Mouse (Mus musculus) CH12.LX (cell line): ENCODE data around the gene Ptprd. TPM values are rescaled to one million over a fixed set of nuclear protein-coding genes. Genes with fewer than 3 reads are reported as not detected.

Source experiments
- DNase-seq: peaks from one replicate; pipeline ENCODE4 v3.0.0-alpha.2; 2013; ENCODE audit errors: extremely low read depth
- H3K27ac ChIP-seq: 2 replicates; pipeline ENCODE4 v1.5.1; 2012; ENCODE audit warnings: low read depth, mild to moderate bottlenecking, control low read depth, moderate library complexity; ENCODE audit not compliant: insufficient read depth
- H3K27me3 ChIP-seq: replicated peaks from 2 replicates; pipeline ENCODE3; 2012; ENCODE audit warnings: inconsistent platforms
- H3K36me3 ChIP-seq, 2 experiments: replicated peaks in 1 of 2; 2 replicates each; pipeline versions ENCODE3 to v1.6.1; 2012; ENCODE audit warnings: inconsistent platforms in 1 of 2, low read length in 1 of 2, mild to moderate bottlenecking in 1 of 2, mixed read lengths in 1 of 2, moderate library complexity in 1 of 2; ENCODE audit not compliant: control insufficient read depth in 1 of 2, insufficient read depth in 1 of 2
- H3K4me1 ChIP-seq, 2 experiments: 2 replicates each; pipeline ENCODE4 v1.6.1; 2012; ENCODE audit warnings: inconsistent platforms in 1 of 2, moderate library complexity in 1 of 2; ENCODE audit not compliant: insufficient read depth in 2 of 2, control insufficient read depth in 1 of 2
- H3K4me2 ChIP-seq: 2 replicates; pipeline ENCODE4 v1.6.1; 2012; ENCODE audit warnings: low read depth, mild to moderate bottlenecking, control low read depth; ENCODE audit not compliant: poor library complexity, insufficient read depth, severe bottlenecking
- H3K4me3 ChIP-seq, 3 experiments: fragments of 150-350 bp in 1 of 3; sonication (generic) in 1 of 3; replicated peaks in 1 of 3; 2 replicates each; pipeline versions ENCODE3 to v1.5.1; 2011 to 2012; ENCODE audit warnings: low read depth in 2 of 3, low read length in 2 of 3, mild to moderate bottlenecking in 2 of 3, moderate library complexity in 2 of 3, control low read depth in 1 of 3, improper control_type of control experiment in 1 of 3, inconsistent platforms in 1 of 3, mixed read lengths in 1 of 3; ENCODE audit not compliant: poor library complexity in 1 of 3
- H3K79me2 ChIP-seq: replicated peaks from 2 replicates; pipeline ENCODE4 v1.6.1; 2012; ENCODE audit warnings: mild to moderate bottlenecking, moderate library complexity; ENCODE audit not compliant: control insufficient read depth, poor library complexity, insufficient read depth, severe bottlenecking; ENCODE audit errors: extremely low read depth
- H3K9ac ChIP-seq: 2 replicates; pipeline ENCODE4 v1.6.1; 2012; ENCODE audit warnings: low read depth, mild to moderate bottlenecking, control low read depth, moderate library complexity; ENCODE audit not compliant: insufficient read depth
- H3K9me3 ChIP-seq: replicated peaks from 2 replicates; pipeline ENCODE3; 2012; ENCODE audit warnings: low read length, inconsistent platforms, mixed read lengths
- CTCF ChIP-seq, 2 experiments: IDR thresholded peaks in 1 of 2; conservative IDR thresholded peaks in 1 of 2; 2 replicates each; pipeline ENCODE4 v1.5.1; 2011 to 2012; ENCODE audit warnings: low read depth in 2 of 2, low read length in 2 of 2, improper control_type of control experiment in 1 of 2, inconsistent platforms in 1 of 2, mild to moderate bottlenecking in 1 of 2, moderate library complexity in 1 of 2
- ELF1 ChIP-seq: IDR thresholded peaks from 2 replicates; pipeline ENCODE4 v1.6.1; 2014; ENCODE audit warnings: low read depth, mild to moderate bottlenecking, inconsistent platforms, low read length, improper control_type of control experiment
- EP300 ChIP-seq: IDR thresholded peaks from 2 replicates; pipeline ENCODE4 v1.6.1; 2011; ENCODE audit warnings: low read length, improper control_type of control experiment
- ETS1 ChIP-seq: conservative IDR thresholded peaks from 2 replicates; pipeline ENCODE4 v1.6.1; 2012; ENCODE audit warnings: low read depth, mild to moderate bottlenecking, inconsistent platforms, low read length, improper control_type of control experiment, moderate library complexity
- GABPA ChIP-seq: IDR thresholded peaks from 2 replicates; pipeline ENCODE4 v1.6.1; 2012; ENCODE audit warnings: low read depth, low read length, improper control_type of control experiment, inconsistent platforms; ENCODE audit not compliant: insufficient replicate concordance
- JUN ChIP-seq: IDR thresholded peaks from 2 replicates; pipeline ENCODE4 v1.6.1; 2011; ENCODE audit warnings: low read depth, mild to moderate bottlenecking, low read length, improper control_type of control experiment, moderate library complexity; ENCODE audit not compliant: insufficient read depth
- MAX ChIP-seq: IDR thresholded peaks from 2 replicates; pipeline ENCODE4 v1.6.1; 2011; ENCODE audit warnings: low read length, improper control_type of control experiment
- MAZ ChIP-seq: IDR thresholded peaks from 2 replicates; pipeline ENCODE4 v1.6.1; 2012; ENCODE audit warnings: low read depth, mild to moderate bottlenecking, inconsistent platforms, low read length, improper control_type of control experiment, moderate library complexity
- MEF2A ChIP-seq: IDR thresholded peaks from 2 replicates; pipeline ENCODE4 v1.6.1; 2014; ENCODE audit warnings: low read depth, mild to moderate bottlenecking, inconsistent platforms, low read length, improper control_type of control experiment, borderline replicate concordance
- NELFE ChIP-seq: IDR thresholded peaks from 2 replicates; pipeline ENCODE4 v1.6.1; 2011; ENCODE audit warnings: low read depth, low read length, improper control_type of control experiment
- NRF1 ChIP-seq: IDR thresholded peaks from 2 replicates; pipeline ENCODE4 v1.6.1; 2014; ENCODE audit warnings: low read depth, mild to moderate bottlenecking, inconsistent platforms, low read length, improper control_type of control experiment, moderate library complexity
- PAX5 ChIP-seq: IDR thresholded peaks from 2 replicates; pipeline ENCODE4 v1.6.1; 2012; ENCODE audit warnings: low read length, inconsistent platforms, mixed read lengths
- POLR2A ChIP-seq: IDR thresholded peaks from 2 replicates; pipeline ENCODE4 v1.6.1; 2011; ENCODE audit warnings: low read depth, mild to moderate bottlenecking, improper control_type of control experiment, low read length
- RCOR1 ChIP-seq: conservative IDR thresholded peaks from 2 replicates; pipeline ENCODE4 v1.6.1; 2012; ENCODE audit warnings: low read depth, mild to moderate bottlenecking, inconsistent platforms, low read length, improper control_type of control experiment
- SMC3 ChIP-seq: IDR thresholded peaks from 2 replicates; pipeline ENCODE4 v1.6.1; 2011; ENCODE audit warnings: low read depth, low read length, improper control_type of control experiment
- dilution Hi-C: fragments of 300-500 bp; cut with MboI; formaldehyde crosslinking; loops from 2 replicates; pipeline ENCODE4 v1.14.3; 2020; ENCODE audit warnings: low sequenced_read_pairs; ENCODE audit not compliant: extremely low pct_unique_long_range_greater_than_20kb, extremely low pct_ligation_motif_present
- in situ Hi-C: fragments of 300-500 bp; cut with MboI; formaldehyde crosslinking; loops from 3 replicates; pipeline ENCODE4 v1.14.3; 2019; ENCODE audit warnings: low sequenced_read_pairs, low pct_ligation_motif_present, low pct_unique_long_range_greater_than_20kb, mixed read lengths
- polyA plus RNA-seq: library from polyadenylated mRNA; unstranded; fragments of >175 nt; gene quantifications from 2 replicates; pipeline ENCODE4 v1.2.1, GENCODE M21; 2012; ENCODE audit warnings: low read depth; ENCODE audit not compliant: insufficient read length
- total RNA-seq, 2 experiments: library from RNA; depleted of rRNA; stranded (reverse); fragments of 300-350 nt in 1 of 2; fragments of >200 nt in 1 of 2; gene quantifications; 2 replicates each; pipeline ENCODE4 v1.2.3; 2012 to 2014

Ptprd gene
- total and polyA plus RNA-seq, 3 experiments, result not detected

DNA sequence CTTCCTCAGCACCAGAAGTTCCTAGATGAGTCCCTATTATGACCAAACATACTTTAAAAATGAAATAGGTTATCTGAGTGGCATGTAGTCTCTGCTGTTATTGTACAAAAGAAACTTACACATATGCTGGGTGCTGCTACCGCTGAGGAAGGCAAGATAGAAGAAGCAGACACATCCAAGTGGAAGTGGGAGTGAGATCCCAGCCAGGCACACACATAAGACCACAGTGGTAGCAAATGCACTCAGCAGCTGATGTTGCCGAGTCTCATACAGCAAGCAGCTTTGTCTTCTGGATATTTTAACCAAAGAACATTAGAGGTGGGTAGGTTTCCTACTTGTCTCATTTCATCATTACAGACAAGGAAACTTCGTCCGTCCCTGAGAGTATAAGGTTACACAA, 1759.5 kb downstream of the Ptprd start:
- no peaks in the 10 kb centered on the region for H3K79me2 ChIP-seq

DNA sequence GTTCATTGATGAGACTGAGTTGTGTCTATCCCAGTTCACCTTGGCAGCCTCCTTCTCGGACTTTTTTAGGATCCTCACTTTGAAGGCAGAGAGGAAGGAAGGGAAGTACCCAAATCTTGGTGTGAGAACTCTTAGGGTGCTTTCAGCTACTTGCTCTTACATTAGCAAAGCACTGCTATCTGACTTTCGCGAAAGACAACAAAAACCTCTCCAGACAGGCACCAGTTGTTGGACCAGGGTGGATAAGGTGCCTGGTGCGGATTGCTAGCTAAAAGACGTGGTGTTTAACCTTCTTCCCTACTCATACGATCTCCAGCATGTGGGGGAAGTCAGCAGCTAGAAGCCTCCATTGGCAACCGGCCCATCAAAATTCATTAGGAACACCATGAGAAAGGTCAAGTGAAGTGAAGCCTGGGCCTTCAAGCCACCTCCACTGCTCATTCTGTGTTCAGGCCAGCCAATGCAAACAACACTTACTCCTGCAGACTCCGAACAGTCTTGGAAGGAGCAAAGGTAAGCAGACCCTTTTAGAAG, 1760.7 kb downstream of the Ptprd start:
- DNase-seq, result no peak
- no peaks in the 10 kb centered on the region for H3K36me3 ChIP-seq
- H3K4me1 ChIP-seq, result no peaks in the 10 kb centered on the region
- in situ Hi-C loops, result no loop called here
- no peak overlapping the region for H3K9ac ChIP-seq
- H3K4me3 ChIP-seq, result no peak overlapping the region
- TF ChIP-seq MAZ (no peak), ELF1 (no peak), GABPA (no peak), EP300 (no peak), PAX5 (no peak), ETS1 (no peak)
- H3K9me3 ChIP-seq, result peaks cover 51% of the 10 kb centered on the region
- dilution Hi-C loops, result no loop called here
- no peaks in the 10 kb centered on the region for H3K79me2 ChIP-seq
- H3K4me2 ChIP-seq, result no peak overlapping the region
- no peaks in the 10 kb centered on the region for H3K27me3 ChIP-seq
- H3K27ac ChIP-seq, result no peak overlapping the region

More for the DNA sequence above, 1759.5 kb downstream of the Ptprd start:
- no peak for DNase-seq
- Histone ChIP-seq H3K4me2 (no peak overlapping the region), H3K27me3 (no peaks in the 10 kb centered on the region), H3K4me3 (no peak overlapping the region), H3K36me3 (no peaks in the 10 kb centered on the region), H3K4me1 (no peaks in the 10 kb centered on the region), H3K27ac (no peak overlapping the region), H3K9ac (no peak overlapping the region), H3K9me3 (peaks cover 55% of the 10 kb centered on the region)
- dilution Hi-C loops (no loop called here), in situ Hi-C loops (no loop called here)
- TF ChIP-seq MEF2A (no peak), POLR2A (no peak), GABPA (no peak), CTCF (conservative IDR thresholded peaks at IDR 0.05 in 1 of 2, IDR thresholded peaks at IDR 0.05 in 1 of 2; ENCODE audit: low read depth in 2 of 2, low read length in 2 of 2) (no peak), NELFE (no peak), NRF1 (no peak), MAX (no peak), RCOR1 (no peak), JUN (no peak), SMC3 (no peak)
